24 mouse cellular contexts compared by ENCODE assay signal in genomic region chr4:58627021-58627420, GRCm38 (mm10).
"Had no signal": no experiment of that assay in that cellular context is flagged by ENCODE, and none has a peak within 500 bp of the region (broad histone marks: within the 10 kb centered on the region; RNA-seq: fewer than 3 reads in every experiment).

No protein-coding gene starts in this region.

- H3K4me3 ChIP-seq: kidney, embryonic 15.5 days; limb, embryonic 13.5 days; liver, embryonic 12.5 days; liver, embryonic 15.5 days; lung, embryonic 15.5 days; megakaryocyte, embryonic 14.5 days; midbrain, embryonic 12.5 days; midbrain, embryonic 15.5 days; neural tube, embryonic 12.5 days; neural tube, embryonic 15.5 days had no signal

- DNase-seq: kidney, adult 8-10 months; kidney, postnatal 10 days; kidney, postnatal 36 days; left cerebral cortex, postnatal 4 days; liver; lung, adult 18-20 months; lung, postnatal 10 days; lung, postnatal 36 days; right cerebral cortex, adult 18-20 months; right cerebral cortex, postnatal 14 days; right cerebral cortex, postnatal 4 days; thymus, adult 2 months; thymus, postnatal 14 days; thymus, postnatal 4 days had no signal

- H3K9me3 ChIP-seq: kidney, embryonic 15.5 days; liver, embryonic 12.5 days; liver, embryonic 15.5 days; lung, embryonic 15.5 days; midbrain, embryonic 12.5 days; midbrain, embryonic 15.5 days; neural tube, embryonic 12.5 days; neural tube, embryonic 15.5 days had no signal

- ATAC-seq: liver, embryonic 12.5 days; midbrain, embryonic 15.5 days had no signal

- H3K27ac ChIP-seq: kidney, embryonic 15.5 days; limb, embryonic 13.5 days; liver, embryonic 12.5 days; liver, embryonic 15.5 days; lung, embryonic 15.5 days; midbrain, embryonic 12.5 days; midbrain, embryonic 15.5 days; neural tube, embryonic 12.5 days; neural tube, embryonic 15.5 days had no signal

- H3K9ac ChIP-seq: kidney, embryonic 15.5 days; limb, embryonic 13.5 days; liver, embryonic 12.5 days; liver, embryonic 15.5 days; lung, embryonic 15.5 days; midbrain, embryonic 12.5 days; midbrain, embryonic 15.5 days; neural tube, embryonic 12.5 days; neural tube, embryonic 15.5 days had no signal

- H3K4me2 ChIP-seq: kidney, embryonic 15.5 days; limb, embryonic 13.5 days; liver, embryonic 12.5 days; liver, embryonic 15.5 days; lung, embryonic 15.5 days; midbrain, embryonic 12.5 days; midbrain, embryonic 15.5 days; neural tube, embryonic 12.5 days; neural tube, embryonic 15.5 days had no signal

- H3K4me1 ChIP-seq: kidney, embryonic 15.5 days; liver, embryonic 12.5 days; liver, embryonic 15.5 days; lung, embryonic 15.5 days; megakaryocyte, embryonic 14.5 days; midbrain, embryonic 12.5 days; midbrain, embryonic 15.5 days; neural tube, embryonic 12.5 days; neural tube, embryonic 15.5 days had no signal

- H3K36me3 ChIP-seq: kidney, embryonic 15.5 days; limb, embryonic 13.5 days; liver, embryonic 12.5 days; liver, embryonic 15.5 days; lung, embryonic 15.5 days; midbrain, embryonic 12.5 days; midbrain, embryonic 15.5 days; neural tube, embryonic 12.5 days; neural tube, embryonic 15.5 days had no signal

- H3K27me3 ChIP-seq: kidney, embryonic 15.5 days; limb, embryonic 13.5 days; liver, embryonic 12.5 days; liver, embryonic 15.5 days; lung, embryonic 15.5 days; midbrain, embryonic 12.5 days; midbrain, embryonic 15.5 days; neural tube, embryonic 12.5 days; neural tube, embryonic 15.5 days had no signal
